Mouse (Mus musculus): ENCODE measurements around the gene Gm44965. TPM values are rescaled to one million over a fixed set of nuclear protein-coding genes. Genes with fewer than 3 reads are reported as not detected.

Gm44965 gene
- total and polyA plus RNA-seq, 2 experiments from 2014 or later = not detected

- no peak overlapping the region for H3K27ac ChIP-seq (ENCODE audit: low read depth, low read length)
- no peak for ATAC-seq
Observed at GRCm38 (mm10) chr6:48569065-48569807, 24.5 kb upstream of the Gm44965 start.

DNA sequence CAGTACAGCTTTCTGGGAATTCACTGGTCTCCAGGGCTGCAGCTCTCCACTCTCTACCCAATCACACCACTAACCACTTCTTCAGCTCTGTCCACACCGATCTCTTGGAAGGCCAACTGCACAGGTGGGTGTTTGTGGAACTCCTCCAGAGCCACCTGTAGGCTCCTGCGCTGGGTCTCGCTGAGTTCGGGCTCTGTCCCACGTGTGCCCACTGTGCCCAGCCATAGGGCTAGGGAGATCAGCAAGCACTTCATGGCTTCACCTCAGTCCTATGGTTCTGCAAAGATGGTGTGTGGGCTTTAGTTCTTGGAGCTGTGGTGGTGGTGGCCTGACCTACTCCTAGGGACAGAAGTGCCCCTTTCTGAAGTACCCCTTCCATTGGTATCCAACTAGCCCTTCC, 21.7 kb upstream of the Gm44965 start:
- Histone ChIP-seq H3K4me1 (ENCODE audit: insufficient read depth) (no peaks in the 10 kb centered on the region), H3K9me3 (ENCODE audit: low read length) (no peaks in the 10 kb centered on the region), H3K27ac (ENCODE audit: low read depth, low read length) (no peak overlapping the region), H3K36me3 (ENCODE audit: insufficient read depth) (peaks cover 3% of the 10 kb centered on the region; the same call in 1 of the 2 replicates), H3K4me3 (ENCODE audit: low read depth, low read length) (no peak overlapping the region), H3K9ac (no peak overlapping the region), H3K4me2 (ENCODE audit: low read depth) (no peak overlapping the region), H3K27me3 (ENCODE audit: insufficient read depth, low read length) (no peaks in the 10 kb centered on the region)
- DNase-seq = no peak
- 94% methylated on average over 5 of the region's 5 CpGs for WGBS
- no peak for TF ChIP-seq CTCF (IDR thresholded peaks at IDR 0.05; ENCODE audit: low read depth)
- ATAC-seq = no peak

More at GRCm38 (mm10) chr6:48569065-48569807, 24.5 kb upstream of the Gm44965 start:
- 87% methylated on average over 8 of the region's 8 CpGs for WGBS
- Histone ChIP-seq H3K4me3 (ENCODE audit: low read depth, low read length) (no peak overlapping the region), H3K4me1 (ENCODE audit: insufficient read depth) (no peaks in the 10 kb centered on the region), H3K27me3 (ENCODE audit: insufficient read depth, low read length) (no peaks in the 10 kb centered on the region), H3K9me3 (ENCODE audit: low read length) (no peaks in the 10 kb centered on the region), H3K9ac (no peak overlapping the region), H3K4me2 (ENCODE audit: low read depth) (no peak overlapping the region), H3K36me3 (ENCODE audit: insufficient read depth) (peaks cover 15% of the 10 kb centered on the region; the same call in 1 of the 2 replicates)
- no peak for TF ChIP-seq CTCF (IDR thresholded peaks at IDR 0.05; ENCODE audit: low read depth)
- no peak for DNase-seq

GRCm38 (mm10) chr6:48572572-48573061, 21.1 kb upstream of the Gm44965 start, which contains the start of gene Rarres2:
TSS of gene Rarres2 (minus strand) at chr6:48572789.
- DNase-seq = no peak
- no peaks in the 10 kb centered on the region for H3K4me1 ChIP-seq (ENCODE audit: insufficient read depth)
- H3K27ac ChIP-seq (ENCODE audit: low read depth, low read length) = no peak within 1 kb of the TSS
- no peak within 1 kb of the TSS for H3K9ac ChIP-seq
- H3K27me3 ChIP-seq (ENCODE audit: insufficient read depth, low read length) = no peaks in the 10 kb centered on the region
- TF ChIP-seq CTCF (IDR thresholded peaks at IDR 0.05; ENCODE audit: low read depth) = no peak
- no peak for ATAC-seq
- no peaks in the 10 kb centered on the region for H3K9me3 ChIP-seq (ENCODE audit: low read length)
- peaks cover 3% of the 10 kb centered on the region; the same call in 1 of the 2 replicates for H3K36me3 ChIP-seq (ENCODE audit: insufficient read depth)
- no peak within 1 kb of the TSS for H3K4me3 ChIP-seq (ENCODE audit: low read depth, low read length)
- WGBS = 37% methylated on average over 6 of the region's 6 CpGs
- no peak within 1 kb of the TSS for H3K4me2 ChIP-seq (ENCODE audit: low read depth)

GRCm38 (mm10) chr6:48573280-48573679, 20.5 kb upstream of the Gm44965 start:
- ATAC-seq (no peak), DNase-seq (no peak)
- Histone ChIP-seq H3K9me3 (ENCODE audit: low read length) (no peaks in the 10 kb centered on the region), H3K36me3 (ENCODE audit: insufficient read depth) (peaks cover 3% of the 10 kb centered on the region; the same call in 1 of the 2 replicates), H3K27me3 (ENCODE audit: insufficient read depth, low read length) (no peaks in the 10 kb centered on the region), H3K4me1 (ENCODE audit: insufficient read depth) (no peaks in the 10 kb centered on the region), H3K4me3 (ENCODE audit: low read depth, low read length) (no peak overlapping the region), H3K9ac (no peak overlapping the region), H3K27ac (ENCODE audit: low read depth, low read length) (no peak overlapping the region), H3K4me2 (ENCODE audit: low read depth) (no peak overlapping the region)
- 82% methylated on average over 10 of the region's 10 CpGs for WGBS
- TF ChIP-seq CTCF (IDR thresholded peaks at IDR 0.05; ENCODE audit: low read depth) = no peak

DNA sequence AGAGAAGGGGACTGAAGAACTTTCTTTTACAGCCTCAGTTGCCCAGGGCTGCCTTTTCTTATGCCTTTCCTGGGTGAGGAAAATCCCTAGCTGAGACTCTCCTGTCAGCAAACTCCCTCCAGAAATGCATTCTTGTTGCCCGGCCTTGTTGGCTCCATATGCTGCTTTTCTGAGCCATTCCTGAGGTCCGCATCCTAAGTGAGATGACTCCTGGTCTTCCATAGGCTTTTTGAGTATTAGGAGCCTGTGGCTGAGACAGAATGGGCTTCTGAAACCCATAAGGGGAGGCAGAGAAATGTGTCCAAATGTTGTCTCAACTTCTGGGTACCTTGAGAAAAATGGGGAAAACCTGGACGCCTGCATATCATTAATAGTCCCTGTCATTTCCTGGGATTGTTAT, 19.8 kb upstream of the Gm44965 start:
- H3K27me3 ChIP-seq (ENCODE audit: insufficient read depth, low read length) = no peaks in the 10 kb centered on the region
- no peaks in the 10 kb centered on the region for H3K36me3 ChIP-seq (ENCODE audit: insufficient read depth)
- WGBS = 84% methylated on average over 3 of the region's 3 CpGs
- H3K4me1 ChIP-seq (ENCODE audit: insufficient read depth) = no peaks in the 10 kb centered on the region
- no peak overlapping the region for H3K4me3 ChIP-seq (ENCODE audit: low read depth, low read length)
- no peak overlapping the region for H3K4me2 ChIP-seq (ENCODE audit: low read depth)
- no peak overlapping the region for H3K9ac ChIP-seq
- H3K9me3 ChIP-seq (ENCODE audit: low read length) = no peaks in the 10 kb centered on the region
- TF ChIP-seq CTCF (IDR thresholded peaks at IDR 0.05; ENCODE audit: low read depth) = no peak
- no peak overlapping the region for H3K27ac ChIP-seq (ENCODE audit: low read depth, low read length)
- DNase-seq = no peak
- no peak for ATAC-seq

DNA sequence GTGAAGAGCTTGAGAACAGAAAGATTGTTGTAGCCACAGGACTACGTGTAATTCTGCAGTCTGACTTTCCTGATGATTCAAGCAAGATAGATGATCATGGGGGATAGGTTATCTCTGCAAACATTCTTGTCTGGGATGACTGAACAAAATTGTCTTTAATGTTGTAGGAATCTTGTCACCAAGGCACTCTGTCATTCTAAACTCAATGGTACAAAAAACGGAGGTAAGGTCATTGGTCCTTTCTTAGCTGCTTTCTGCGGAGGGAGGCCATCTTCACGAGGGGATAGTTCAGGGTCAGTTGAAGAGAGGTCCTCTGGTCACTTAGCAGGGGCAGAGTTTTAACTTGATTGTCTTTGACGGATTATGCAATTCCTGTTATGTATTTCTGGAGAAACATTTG, 15.0 kb upstream of the Gm44965 start:
- no peaks in the 10 kb centered on the region for H3K4me1 ChIP-seq (ENCODE audit: insufficient read depth)
- no peak overlapping the region for H3K4me2 ChIP-seq (ENCODE audit: low read depth)
- no peaks in the 10 kb centered on the region for H3K36me3 ChIP-seq (ENCODE audit: insufficient read depth)
- H3K27me3 ChIP-seq (ENCODE audit: insufficient read depth, low read length) = no peaks in the 10 kb centered on the region
- DNase-seq (no peak), ATAC-seq (no peak)
- no peak overlapping the region for H3K9ac ChIP-seq
- H3K27ac ChIP-seq (ENCODE audit: low read depth, low read length) = no peak overlapping the region
- H3K9me3 ChIP-seq (ENCODE audit: low read length) = no peaks in the 10 kb centered on the region
- TF ChIP-seq CTCF (IDR thresholded peaks at IDR 0.05; ENCODE audit: low read depth) = no peak
- 69% methylated on average over 5 of the region's 5 CpGs for WGBS
- no peak overlapping the region for H3K4me3 ChIP-seq (ENCODE audit: low read depth, low read length)

DNA sequence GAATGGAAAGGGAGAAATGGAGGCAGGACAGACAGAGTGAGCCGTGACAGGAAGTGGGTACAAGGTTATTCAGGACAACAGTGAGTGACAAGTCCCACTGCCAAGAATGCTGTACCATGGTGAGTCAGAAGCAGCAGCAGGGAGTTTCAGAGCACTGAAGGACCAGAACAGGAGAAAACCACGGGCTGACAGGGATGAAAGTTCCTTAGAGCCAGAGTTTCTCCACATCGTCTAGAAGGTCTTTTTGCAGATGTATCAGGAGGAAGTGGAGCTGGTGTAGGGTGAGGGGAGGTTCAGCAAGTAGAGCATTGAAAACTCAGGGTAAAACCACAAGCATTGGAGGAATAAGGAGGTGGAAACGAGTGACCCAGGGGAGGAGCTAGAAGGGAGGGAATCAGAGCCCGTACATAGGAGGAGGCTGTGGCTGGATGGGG, 14.5 kb upstream of the Gm44965 start:
- no peak overlapping the region for H3K9ac ChIP-seq
- H3K36me3 ChIP-seq (ENCODE audit: insufficient read depth) = no peaks in the 10 kb centered on the region
- DNase-seq (no peak), ATAC-seq (no peak)
- no peak overlapping the region for H3K4me3 ChIP-seq (ENCODE audit: low read depth, low read length)
- no peaks in the 10 kb centered on the region for H3K27me3 ChIP-seq (ENCODE audit: insufficient read depth, low read length)
- no peak overlapping the region for H3K4me2 ChIP-seq (ENCODE audit: low read depth)
- H3K4me1 ChIP-seq (ENCODE audit: insufficient read depth) = no peaks in the 10 kb centered on the region
- no peak overlapping the region for H3K27ac ChIP-seq (ENCODE audit: low read depth, low read length)
- WGBS = 42% methylated on average over 5 of the region's 5 CpGs
- H3K9me3 ChIP-seq (ENCODE audit: low read length) = no peaks in the 10 kb centered on the region
- no peak for TF ChIP-seq CTCF (IDR thresholded peaks at IDR 0.05; ENCODE audit: low read depth)

Measured in forebrain, postnatal 0 days (tissue).